Mouse (Mus musculus): ENCODE measurements around the gene Spock2. TPM values are rescaled to one million over a fixed set of nuclear protein-coding genes. Genes with fewer than 3 reads are reported as not detected.

Gene Spock2
- polyA plus RNA-seq, 2 experiments: 7.6 to 17.7 TPM

- Histone ChIP-seq H3K9ac (ENCODE audit: low read depth, low read length, severe bottlenecking) (no peak overlapping the region), H3K27me3 (ENCODE audit: control insufficient read depth, insufficient read depth, low read length) (no peaks in the 10 kb centered on the region), H3K27ac (replicated peaks; ENCODE audit: low read depth, low read length) (no peak overlapping the region), H3K9me3 (ENCODE audit: control insufficient read depth, low read length) (no peaks in the 10 kb centered on the region), H3K36me3 (ENCODE audit: control insufficient read depth, insufficient read depth, low read length) (peaks cover 2% of the 10 kb centered on the region; the same call in 1 of the 2 replicates), H3K4me2 (replicated peaks; ENCODE audit: low read depth, low read length, severe bottlenecking) (no peak overlapping the region), H3K4me3 (replicated peaks; ENCODE audit: low read length) (no peak overlapping the region), H3K4me1 (ENCODE audit: control insufficient read depth, insufficient read depth, low read length) (no peaks in the 10 kb centered on the region)
- no peak for TF ChIP-seq POLR2A (IDR thresholded peaks at IDR 0.05; ENCODE audit: borderline replicate concordance, extremely low read depth, insufficient read depth, insufficient read length)
- WGBS: 86% methylated on average over 2 of the region's 2 CpGs
- ATAC-seq (ENCODE audit: low FRiP score, low read depth) (no peak), DNase-seq (ENCODE audit: low spot score) (no peak)
Observed at GRCm38 (mm10) chr10:60095558-60095957, 10.5 kb upstream of the Spock2 start.

- no peak overlapping the region for H3K9ac ChIP-seq (ENCODE audit: low read depth, low read length, severe bottlenecking)
- 69% methylated on average over 1 of the region's 1 CpGs for WGBS
- TF ChIP-seq POLR2A (IDR thresholded peaks at IDR 0.05; ENCODE audit: borderline replicate concordance, extremely low read depth, insufficient read depth, insufficient read length): no peak
- DNase-seq (ENCODE audit: low spot score): no peak
- no peak overlapping the region for H3K27ac ChIP-seq (replicated peaks; ENCODE audit: low read depth, low read length)
- H3K4me2 ChIP-seq (replicated peaks; ENCODE audit: low read depth, low read length, severe bottlenecking): no peak overlapping the region
- no peaks in the 10 kb centered on the region for H3K9me3 ChIP-seq (ENCODE audit: control insufficient read depth, low read length)
- H3K4me3 ChIP-seq (replicated peaks; ENCODE audit: low read length): no peak overlapping the region
- no peaks in the 10 kb centered on the region for H3K27me3 ChIP-seq (ENCODE audit: control insufficient read depth, insufficient read depth, low read length)
- H3K36me3 ChIP-seq (ENCODE audit: control insufficient read depth, insufficient read depth, low read length): peaks cover 2% of the 10 kb centered on the region; the same call in 1 of the 2 replicates
- no peak for ATAC-seq (ENCODE audit: low FRiP score, low read depth)
- no peaks in the 10 kb centered on the region for H3K4me1 ChIP-seq (ENCODE audit: control insufficient read depth, insufficient read depth, low read length)
Observed at GRCm38 (mm10) chr10:60096302-60096701, 9.7 kb upstream of the Spock2 start.

- TF ChIP-seq POLR2A (IDR thresholded peaks at IDR 0.05; ENCODE audit: borderline replicate concordance, extremely low read depth, insufficient read depth, insufficient read length): no peak
- no peaks in the 10 kb centered on the region for H3K27me3 ChIP-seq (ENCODE audit: control insufficient read depth, insufficient read depth, low read length)
- no peak for ATAC-seq (ENCODE audit: low FRiP score, low read depth)
Observed at GRCm38 (mm10) chr10:60097146-60097545, 8.9 kb upstream of the Spock2 start.

GRCm38 (mm10) chr10:60097774-60098173, 8.2 kb upstream of the Spock2 start:
- Histone ChIP-seq H3K36me3 (ENCODE audit: control insufficient read depth, insufficient read depth, low read length) (peaks cover 2% of the 10 kb centered on the region; the same call in 1 of the 2 replicates), H3K4me3 (replicated peaks; ENCODE audit: low read length) (no peak overlapping the region), H3K9ac (ENCODE audit: low read depth, low read length, severe bottlenecking) (no peak overlapping the region), H3K27me3 (ENCODE audit: control insufficient read depth, insufficient read depth, low read length) (no peaks in the 10 kb centered on the region), H3K9me3 (ENCODE audit: control insufficient read depth, low read length) (no peaks in the 10 kb centered on the region), H3K27ac (replicated peaks; ENCODE audit: low read depth, low read length) (no peak overlapping the region), H3K4me1 (ENCODE audit: control insufficient read depth, insufficient read depth, low read length) (no peaks in the 10 kb centered on the region), H3K4me2 (replicated peaks; ENCODE audit: low read depth, low read length, severe bottlenecking) (no peak overlapping the region)
- no peak for DNase-seq (ENCODE audit: low spot score)
- WGBS: 83% methylated on average over 5 of the region's 5 CpGs
- no peak for TF ChIP-seq POLR2A (IDR thresholded peaks at IDR 0.05; ENCODE audit: borderline replicate concordance, extremely low read depth, insufficient read depth, insufficient read length)
- no peak for ATAC-seq (ENCODE audit: low FRiP score, low read depth)

More at GRCm38 (mm10) chr10:60097146-60097545, 8.9 kb upstream of the Spock2 start:
- WGBS: 89% methylated on average over 9 of the region's 9 CpGs
- H3K9ac ChIP-seq (ENCODE audit: low read depth, low read length, severe bottlenecking): no peak overlapping the region
- H3K9me3 ChIP-seq (ENCODE audit: control insufficient read depth, low read length): no peaks in the 10 kb centered on the region
- H3K27ac ChIP-seq (replicated peaks; ENCODE audit: low read depth, low read length): no peak overlapping the region
- no peak overlapping the region for H3K4me3 ChIP-seq (replicated peaks; ENCODE audit: low read length)
- H3K36me3 ChIP-seq (ENCODE audit: control insufficient read depth, insufficient read depth, low read length): peaks cover 2% of the 10 kb centered on the region; the same call in 1 of the 2 replicates
- DNase-seq (ENCODE audit: low spot score): no peak
- H3K4me2 ChIP-seq (replicated peaks; ENCODE audit: low read depth, low read length, severe bottlenecking): no peak overlapping the region
- H3K4me1 ChIP-seq (ENCODE audit: control insufficient read depth, insufficient read depth, low read length): no peaks in the 10 kb centered on the region

GRCm38 (mm10) chr10:60105391-60106145, 451 bp upstream of the Spock2 start:
- Histone ChIP-seq H3K36me3 (ENCODE audit: control insufficient read depth, insufficient read depth, low read length) (no peaks in the 10 kb centered on the region), H3K27ac (replicated peaks; ENCODE audit: low read depth, low read length) (no peak overlapping the region), H3K9me3 (ENCODE audit: control insufficient read depth, low read length) (no peaks in the 10 kb centered on the region), H3K4me3 (replicated peaks; ENCODE audit: low read length) (peak overlapping the region; percentile 59), H3K27me3 (ENCODE audit: control insufficient read depth, insufficient read depth, low read length) (peaks cover 26% of the 10 kb centered on the region), H3K4me1 (ENCODE audit: control insufficient read depth, insufficient read depth, low read length) (peaks cover 6% of the 10 kb centered on the region), H3K4me2 (replicated peaks; ENCODE audit: low read depth, low read length, severe bottlenecking) (peak overlapping the region; percentile 93), H3K9ac (ENCODE audit: low read depth, low read length, severe bottlenecking) (peak overlapping the region; percentile 66; the same call in 1 of the 2 replicates)
- no peak for TF ChIP-seq POLR2A (IDR thresholded peaks at IDR 0.05; ENCODE audit: borderline replicate concordance, extremely low read depth, insufficient read depth, insufficient read length)
- WGBS: 17% methylated on average over 18 of the region's 20 CpGs
- ATAC-seq (ENCODE audit: low FRiP score, low read depth): peak; percentile 6; the same call in 1 of the 2 replicates
- no peak for DNase-seq (ENCODE audit: low spot score)
